Comparison of ENCODE assay signal across 8 mouse cellular contexts in the genomic region with DNA sequence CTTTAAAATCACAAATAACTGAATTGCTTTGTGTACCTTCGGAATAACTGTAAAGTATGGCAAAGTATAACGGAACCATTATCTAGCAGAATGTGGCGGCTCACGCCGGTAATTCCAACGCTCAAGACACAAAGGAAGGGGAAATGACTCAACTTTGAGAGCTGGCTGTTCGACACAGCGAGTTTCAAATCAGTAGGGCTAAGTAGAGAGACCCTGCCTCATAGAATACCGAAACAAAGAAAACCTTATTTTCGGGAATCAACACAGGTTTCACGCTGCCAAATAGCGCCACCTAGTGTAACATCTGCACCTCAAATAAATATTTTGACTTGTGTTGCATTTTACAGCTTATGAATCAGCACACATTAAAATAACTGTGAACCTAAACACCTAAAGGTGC. TPM values are rescaled to one million over a fixed set of nuclear protein-coding genes. Genes with fewer than 3 reads are reported as not detected.
DNase-seq lines count a peak whose midpoint lies in the region; ATAC-seq lines count a peak whose summit lies in the region.

No protein-coding gene starts in this region.

- 53% methylated on average over 12 of the region's 12 CpGs for WGBS in heart, embryonic 13.5 days
- WGBS in heart, embryonic 11.5 days (ENCODE audit: insufficient replicate concordance): 50% methylated on average over 12 of the region's 12 CpGs

- ATAC-seq in heart, embryonic 13.5 days (ENCODE audit: extremely low read depth, insufficient number of reproducible peaks, low FRiP score, low TSS enrichment): no peak
- no peak for ATAC-seq in heart, embryonic 11.5 days (replicated peaks; ENCODE audit: insufficient number of reproducible peaks, low FRiP score, low TSS enrichment)

- 0 out of 2 replicates have a peak, but pooled peaks cover 3% of the 10 kb centered on the region for H3K9me3 ChIP-seq in heart, embryonic 13.5 days
- no peaks in the 10 kb centered on the region for H3K9me3 ChIP-seq in heart, embryonic 11.5 days (replicated peaks; ENCODE audit: control insufficient read depth, low read length)

- no peak overlapping the region for H3K9ac ChIP-seq in heart, embryonic 13.5 days
- no peak overlapping the region for H3K9ac ChIP-seq in heart, embryonic 11.5 days (ENCODE audit: low read depth, low read length)

- peak; percentile 42 for DNase-seq in urinary bladder, postnatal 14 days (ENCODE audit: low spot score)
- DNase-seq in urinary bladder, postnatal 10 days (ENCODE audit: low spot score): no peak
- DNase-seq in c-Kit-positive CD71-positive TER-119-positive erythroid progenitor cells, embryonic 14.5 days (ENCODE audit: low spot score): peak; percentile 41
- peak; percentile 43 to 75 for DNase-seq in heart, postnatal 14 days
- DNase-seq in lung, postnatal 36 days: peak; percentile 79
- DNase-seq in yolk sac, embryonic 10.5 days (ENCODE audit: low spot score): no peak

- no peaks in the 10 kb centered on the region for H3K27me3 ChIP-seq in heart, embryonic 13.5 days (replicated peaks)
- 0 out of 2 replicates have a peak, but pooled peaks cover 3% of the 10 kb centered on the region for H3K27me3 ChIP-seq in heart, embryonic 11.5 days (ENCODE audit: control insufficient read depth, insufficient read depth, low read length)

- H3K4me2 ChIP-seq in heart, embryonic 13.5 days: peak overlapping the region; percentile 35
- H3K4me2 ChIP-seq in heart, embryonic 11.5 days: no peak overlapping the region

- intact Hi-C loops in heart, postnatal 14 days (cut with DNase I): loop anchor here (1.0 to 10.0 kb wide), 3 partner anchors 61 to 404 kb away; no protein-coding TSS in a partner anchor

- H3K4me3 ChIP-seq in heart, embryonic 13.5 days: no peak overlapping the region
- H3K4me3 ChIP-seq in heart, embryonic 11.5 days (ENCODE audit: low read depth, low read length): no peak overlapping the region

- no peaks in the 10 kb centered on the region for H3K4me1 ChIP-seq in heart, embryonic 13.5 days
- no peaks in the 10 kb centered on the region for H3K4me1 ChIP-seq in heart, embryonic 11.5 days (ENCODE audit: control insufficient read depth, insufficient read depth, low read length)

- H3K36me3 ChIP-seq in heart, embryonic 13.5 days: no peaks in the 10 kb centered on the region
- H3K36me3 ChIP-seq in heart, embryonic 11.5 days (ENCODE audit: control insufficient read depth, insufficient read depth, low read length): no peaks in the 10 kb centered on the region

- no peak overlapping the region for H3K27ac ChIP-seq in heart, embryonic 13.5 days (replicated peaks)
- no peak overlapping the region for H3K27ac ChIP-seq in heart, embryonic 11.5 days (ENCODE audit: low read depth, low read length)

RNA-seq across cellular contexts. Expression of a gene that starts 14.1 kb away (rescaled TPM):
- 35.7 and 38.5 TPM in 2 replicates for polyA plus RNA-seq in heart, embryonic 13.5 days (2015; fragmentation: Nextera tagmentation; extraction: Ambion mirVana)
- 45.8 and 52.1 TPM in 2 replicates for polyA plus RNA-seq in heart, embryonic 11.5 days (2014; fragmentation: Nextera tagmentation; extraction: Ambion mirVana)
- total RNA-seq in heart, postnatal 14 days (2021): 100 to 1,000 TPM; 489 to 510 TPM

RNA-seq across cellular contexts. Expression of a gene that starts 31.7 kb away (rescaled TPM):
- polyA plus RNA-seq in heart, embryonic 13.5 days (2015; fragmentation: Nextera tagmentation; extraction: Ambion mirVana): 9.9 and 10.3 TPM in 2 replicates
- 11.4 and 11.8 TPM in 2 replicates for polyA plus RNA-seq in heart, embryonic 11.5 days (2014; fragmentation: Nextera tagmentation; extraction: Ambion mirVana)
- total RNA-seq in heart, postnatal 14 days (2021): 10 to 100 TPM; 14.8 to 14.9 TPM

Comparison
In these comparisons a context has a peak if more than half of its experiments do, and no peak if none do; other contexts are left out.
1. DNase-seq: peak in urinary bladder, postnatal 14 days (single experiment), c-Kit-positive CD71-positive TER-119-positive erythroid progenitor cells, embryonic 14.5 days (single experiment), heart, postnatal 14 days (2 of 2) and lung, postnatal 36 days (single experiment); none in urinary bladder, postnatal 10 days (single experiment) and yolk sac, embryonic 10.5 days (single experiment).